Mouse (Mus musculus) T-helper 1 cell (primary cell): ENCODE measurements around the gene Ltb.

Experiments used
- in situ Hi-C: fragments of 300-600 bp; cut with MboI, MseI; formaldehyde crosslinking; loops from one replicate; pipeline ENCODE4 v1.15.1; 2025; ENCODE audit warnings: high pct_unique_total_duplicates

Ltb gene

DNA sequence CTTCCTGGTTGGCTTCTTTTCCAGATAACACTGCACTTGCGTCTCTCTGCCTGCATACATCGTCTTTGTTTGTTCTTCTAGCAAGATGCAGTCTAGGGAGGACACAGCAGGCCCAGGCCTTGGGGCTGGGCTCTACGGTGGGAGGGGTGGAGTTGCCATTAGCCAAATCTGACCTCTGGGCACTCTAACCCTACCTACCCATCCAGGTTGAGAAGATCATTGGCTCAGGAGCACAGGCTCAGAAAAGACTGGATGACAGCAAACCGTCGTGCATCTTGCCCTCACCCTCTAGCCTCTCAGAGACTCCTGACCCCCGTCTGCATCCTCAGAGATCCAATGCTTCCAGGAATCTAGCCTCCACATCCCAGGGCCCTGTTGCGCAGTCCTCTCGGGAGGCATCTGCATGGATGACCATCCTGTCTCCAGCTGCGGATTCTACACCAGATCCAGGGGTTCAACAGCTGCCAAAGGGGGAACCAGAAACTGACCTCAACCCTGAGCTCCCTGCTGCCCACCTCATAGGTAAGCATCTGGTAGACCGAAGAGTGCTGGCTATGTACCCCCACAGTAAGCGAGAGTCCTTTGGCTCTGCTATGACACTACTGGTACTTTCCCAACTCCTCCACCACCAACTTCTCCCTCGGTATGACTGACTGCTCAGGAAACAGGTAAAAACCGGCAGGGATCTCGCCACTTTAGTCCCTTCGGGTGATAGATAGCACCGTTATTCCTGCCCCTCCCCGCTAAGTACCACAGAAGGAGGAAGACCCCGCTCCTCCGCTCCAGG is 798 bp downstream of the Ltb start:
- in situ Hi-C loops, result no loop called here

DNA sequence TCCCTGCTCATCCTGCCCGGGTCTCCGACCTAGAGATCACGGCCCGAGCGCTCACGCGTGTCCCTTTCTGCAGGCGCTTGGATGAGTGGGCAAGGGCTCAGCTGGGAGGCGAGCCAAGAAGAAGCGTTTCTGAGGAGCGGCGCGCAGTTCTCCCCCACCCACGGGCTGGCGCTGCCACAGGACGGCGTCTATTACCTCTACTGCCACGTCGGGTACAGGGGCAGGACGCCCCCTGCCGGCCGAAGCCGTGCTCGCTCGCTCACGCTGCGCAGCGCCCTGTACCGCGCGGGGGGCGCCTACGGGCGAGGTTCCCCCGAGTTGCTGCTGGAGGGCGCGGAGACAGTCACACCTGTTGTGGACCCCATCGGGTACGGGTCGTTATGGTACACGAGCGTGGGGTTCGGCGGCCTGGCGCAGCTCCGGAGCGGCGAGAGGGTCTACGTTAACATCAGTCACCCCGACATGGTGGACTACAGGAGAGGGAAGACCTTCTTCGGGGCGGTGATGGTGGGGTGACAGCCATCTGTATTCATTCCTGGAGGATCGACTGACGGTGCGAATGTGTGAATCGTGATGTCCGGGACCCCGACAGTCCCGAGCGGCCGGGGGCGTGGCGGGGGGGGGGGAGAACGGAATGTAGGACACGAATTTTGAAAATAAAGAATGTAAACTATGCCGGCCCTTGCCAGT is 1.5 kb downstream of the Ltb start:
- in situ Hi-C loops, result no loop called here

DNA sequence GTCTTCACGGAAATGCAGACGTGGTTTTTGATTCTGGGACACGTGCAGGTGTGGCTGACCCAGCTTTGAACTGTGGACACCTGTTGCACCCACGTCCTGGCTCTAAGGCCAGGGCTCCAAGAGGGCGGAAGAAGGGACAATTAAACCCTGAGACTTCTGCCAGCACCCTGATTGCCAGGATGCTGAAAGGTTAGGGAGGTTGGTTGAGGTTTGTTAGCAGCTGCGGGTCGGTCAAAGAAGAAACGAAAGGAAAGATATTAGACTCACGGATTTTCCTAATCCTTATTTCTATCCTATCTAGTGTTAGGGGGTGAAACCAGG is 2.0 kb downstream of the Ltb start:
- in situ Hi-C loops, result no loop called here

DNA sequence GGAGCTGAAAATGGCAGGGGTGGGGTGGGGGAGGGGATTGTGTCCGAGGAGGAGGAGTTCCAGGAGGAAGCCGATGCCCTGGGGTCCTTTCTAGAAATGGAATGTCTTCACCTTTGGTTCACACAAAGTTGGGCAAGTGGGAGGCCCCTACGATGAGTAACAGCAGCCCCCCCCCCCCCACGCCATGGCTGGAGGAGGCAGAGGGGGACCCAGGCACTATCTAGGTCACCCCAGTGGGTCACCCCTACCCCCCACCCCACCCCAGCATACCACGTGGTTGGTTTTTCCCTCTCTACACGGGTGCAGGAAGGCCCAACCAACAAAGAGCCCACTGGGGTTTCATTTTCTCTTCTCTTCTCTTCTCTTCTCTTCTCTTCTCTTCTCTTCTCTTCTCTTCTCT is 2.9 kb downstream of the Ltb start:
- in situ Hi-C loops, result no loop called here

- in situ Hi-C loops, result no loop called here
These were observed 3.8 kb downstream of the Ltb start for GRCm38 (mm10) chr17:35198029-35198428.

DNA sequence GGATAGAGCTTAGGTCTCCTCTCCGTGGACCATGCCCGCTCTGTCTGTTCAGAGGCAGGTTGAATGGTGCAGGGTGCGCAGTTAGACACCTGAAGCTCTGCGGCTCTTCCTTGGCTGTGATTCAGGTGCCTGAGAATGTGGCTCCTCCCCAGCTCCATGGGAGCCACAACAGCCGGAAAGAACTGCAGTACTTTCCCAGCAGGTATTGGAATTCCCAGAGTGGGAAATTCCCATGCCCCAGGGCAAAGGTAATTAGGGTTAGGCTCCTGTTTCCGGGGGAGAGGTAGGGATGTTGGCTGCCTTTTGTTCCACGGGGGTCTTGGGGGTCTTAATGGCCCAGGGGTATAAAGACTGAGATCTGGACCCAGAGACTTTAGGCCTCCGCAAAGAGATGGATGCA is 4.7 kb downstream of the Ltb start:
- in situ Hi-C loops, result no loop called here

DNA sequence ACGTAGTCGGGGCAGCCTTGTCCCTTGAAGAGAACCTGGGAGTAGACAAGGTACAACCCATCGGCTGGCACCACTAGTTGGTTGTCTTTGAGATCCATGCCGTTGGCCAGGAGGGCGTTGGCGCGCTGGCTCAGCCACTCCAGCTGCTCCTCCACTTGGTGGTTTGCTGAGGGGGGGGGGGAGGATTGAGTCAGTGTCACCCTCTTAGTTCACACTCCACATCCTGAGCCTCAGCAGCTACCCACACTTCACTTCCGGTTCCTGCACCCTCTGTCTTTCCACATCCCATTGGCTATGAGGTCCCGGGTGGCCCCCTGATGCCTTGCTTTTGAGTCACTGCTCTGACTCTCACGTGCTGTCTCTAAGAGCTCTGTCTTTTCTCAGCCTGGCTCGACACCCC is 6.2 kb downstream of the Ltb start:
- in situ Hi-C loops, result no loop called here

DNA sequence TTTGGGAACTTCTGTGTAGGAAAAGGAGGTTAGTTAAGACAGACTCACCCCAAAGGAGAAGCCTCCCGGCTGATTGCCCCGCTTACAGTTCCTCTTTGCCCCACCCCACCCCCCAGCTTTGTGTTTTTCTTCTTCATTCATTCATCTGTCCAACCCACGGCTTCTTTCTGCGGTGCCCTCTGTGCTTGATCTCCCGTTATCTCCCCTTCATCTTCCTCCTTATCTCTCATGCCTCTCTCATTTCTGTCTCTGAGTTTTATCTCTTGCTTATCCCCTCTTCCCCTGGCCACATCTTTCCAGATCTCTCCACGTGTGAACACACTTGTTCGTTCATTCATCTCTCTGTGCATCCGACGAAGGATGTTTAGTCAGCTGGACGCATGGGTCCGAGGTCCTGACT is 6.9 kb downstream of the Ltb start:
- in situ Hi-C loops, result no loop called here

GRCm38 (mm10) chr17:35201787-35202186 is 7.5 kb downstream of the Ltb start, which contains the start of gene Tnf:
Tnf (minus strand) TSS chr17:35202007.
- in situ Hi-C loops, result no loop called here

DNA sequence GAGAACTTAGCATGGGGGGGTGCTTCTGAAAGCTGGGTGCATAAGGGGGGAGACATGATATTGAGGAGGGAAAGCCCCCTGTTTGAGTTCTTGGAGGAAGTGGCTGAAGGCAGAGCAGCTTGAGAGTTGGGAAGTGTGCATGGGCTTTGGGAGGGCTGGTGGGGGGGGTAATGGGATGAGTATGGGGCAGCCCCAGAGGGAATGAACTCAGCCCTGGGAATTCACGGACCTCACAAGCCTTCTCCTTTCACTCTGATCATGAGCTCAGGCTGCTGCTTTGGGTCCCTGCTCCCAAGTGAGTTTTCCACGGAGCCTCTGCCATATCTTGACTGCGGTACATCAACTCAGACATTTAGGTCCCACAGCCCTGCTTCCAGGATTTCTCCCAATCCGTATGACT is 8.2 kb downstream of the Ltb start:
- in situ Hi-C loops, result no loop called here

DNA sequence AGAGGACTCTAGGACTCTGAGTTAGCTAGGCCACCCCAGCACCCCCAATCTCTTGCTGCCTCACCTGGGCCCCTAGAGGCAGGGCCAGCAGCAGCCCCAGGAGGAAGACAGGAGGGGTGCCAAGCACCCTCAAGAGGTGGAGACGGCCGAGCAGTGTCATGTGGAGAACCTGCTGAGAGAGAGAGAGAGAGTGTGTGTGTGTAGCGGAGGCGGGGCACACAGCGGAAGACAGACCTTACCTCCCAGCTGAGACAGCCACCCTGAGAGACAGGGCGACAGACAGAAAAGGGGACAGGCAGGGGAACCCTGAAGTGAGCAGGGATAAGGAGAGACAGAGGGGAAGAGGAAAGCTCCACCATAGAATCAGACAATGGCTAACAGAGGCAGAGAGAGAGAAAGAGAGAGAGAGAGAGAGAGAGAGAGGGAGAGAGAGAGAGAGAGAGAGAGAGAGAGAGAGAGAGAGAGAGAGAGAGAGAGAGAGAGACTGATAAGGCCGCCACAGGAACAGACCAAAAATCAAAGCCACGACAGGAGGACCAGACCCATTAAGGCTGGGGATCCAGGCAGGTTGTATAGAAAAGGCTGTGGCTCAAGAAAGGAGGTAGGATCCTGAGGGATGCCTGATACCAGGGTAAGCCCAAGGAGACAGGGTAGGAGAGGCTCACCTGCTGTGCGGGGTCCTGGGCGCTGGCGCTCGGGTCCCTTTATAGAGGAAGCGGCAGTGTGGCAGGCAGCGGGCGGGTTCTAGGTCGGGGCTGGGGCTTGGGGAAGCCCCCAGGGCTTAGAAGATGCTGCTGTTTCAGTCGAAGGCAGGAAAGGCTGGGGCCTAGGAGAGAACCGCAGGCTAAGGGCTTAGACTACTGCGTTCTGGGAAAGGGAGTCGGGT is 10.5 kb downstream of the Ltb start, which contains the start of gene Lta:
TSS of gene Lta (minus strand) at position 858 of the 886 bp plus-strand sequence.
- in situ Hi-C loops, result no loop called here

GRCm38 (mm10) chr17:35205380-35205769 is 11.1 kb downstream of the Ltb start:
- in situ Hi-C loops, result no loop called here

DNA sequence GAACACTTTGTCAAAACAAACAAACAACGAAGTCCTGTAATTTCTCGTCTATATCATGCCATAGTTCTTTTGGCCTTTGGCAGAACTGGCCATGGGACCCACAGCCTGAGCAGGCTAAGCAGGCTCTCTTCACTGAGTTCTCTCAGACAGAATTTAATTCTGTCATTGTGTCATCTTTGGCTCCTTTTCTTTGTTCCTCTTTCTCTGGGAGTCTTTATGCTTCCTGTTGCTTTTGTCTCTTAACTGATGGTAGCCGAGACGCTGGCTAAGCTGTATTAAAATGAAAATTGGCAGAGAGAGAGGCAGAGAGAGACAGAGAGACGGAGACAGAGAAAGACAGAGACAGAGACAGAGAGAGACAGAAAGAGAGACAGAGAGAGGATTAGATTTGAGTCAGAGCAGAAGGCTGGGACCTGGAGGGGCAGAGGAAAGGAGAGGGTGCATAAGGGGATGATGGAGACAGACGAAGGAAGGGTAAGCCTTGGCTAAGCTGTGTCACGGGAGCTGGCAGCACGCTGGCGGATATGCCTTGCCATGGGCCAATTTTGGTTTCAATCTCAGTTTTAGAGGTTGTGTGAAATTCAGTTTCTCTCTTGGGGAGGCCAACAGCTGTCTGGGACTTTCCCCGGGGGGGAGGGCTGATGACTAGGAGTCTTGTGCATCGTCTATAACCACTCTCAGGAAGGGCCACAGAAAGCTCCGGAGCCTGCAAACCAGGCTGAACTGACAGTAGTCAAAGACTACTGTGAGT is 15.7 kb downstream of the Ltb start:
- in situ Hi-C loops, result no loop called here

DNA sequence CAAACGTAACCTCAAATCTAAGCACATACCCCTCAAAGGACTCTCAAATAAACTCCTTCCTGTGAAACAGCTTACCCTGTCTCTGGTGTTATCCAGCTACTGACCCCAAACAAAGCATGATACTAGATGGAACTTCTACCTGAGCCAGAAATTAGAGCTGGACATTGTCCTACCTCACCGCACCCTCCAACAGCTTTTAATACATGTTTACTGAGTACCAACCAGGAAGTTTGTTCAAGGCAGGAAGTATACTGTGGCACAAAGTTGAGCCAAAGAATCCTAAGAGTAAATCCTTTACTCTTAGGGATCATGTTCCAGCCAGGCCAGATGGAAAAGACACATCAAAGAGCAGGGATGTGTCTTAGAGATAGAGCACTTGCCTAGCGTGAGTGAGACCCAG is 16.4 kb downstream of the Ltb start:
- in situ Hi-C loops, result no loop called here

- in situ Hi-C loops, result no loop called here
These were observed 18.8 kb downstream of the Ltb start for GRCm38 (mm10) chr17:35213071-35213470.

GRCm38 (mm10) chr17:35218516-35219193 is 24.4 kb downstream of the Ltb start:
- in situ Hi-C loops, result no loop called here

DNA sequence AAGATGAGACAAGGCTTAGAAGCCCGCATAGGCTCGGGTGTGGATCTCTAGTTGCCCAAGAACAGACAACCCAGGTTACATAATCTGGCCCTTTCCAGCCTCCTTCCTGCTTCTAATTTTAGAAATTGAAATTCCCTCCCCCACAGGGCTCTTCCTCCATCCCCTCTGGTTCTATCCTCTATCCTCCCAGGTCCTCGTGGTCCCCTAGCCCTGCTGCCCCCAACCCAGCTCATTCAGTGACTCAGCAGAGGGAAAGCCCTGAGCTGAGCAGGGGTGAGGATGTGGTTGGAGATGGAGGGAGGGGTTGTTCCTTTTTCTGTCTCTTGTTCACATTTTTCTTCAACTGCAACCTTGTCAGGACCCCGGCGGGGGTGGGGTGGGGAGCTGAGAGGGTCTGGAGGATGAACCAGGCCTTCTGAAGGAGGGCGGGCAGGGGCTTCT is 25.4 kb downstream of the Ltb start:
- in situ Hi-C loops, result no loop called here

GRCm38 (mm10) chr17:35220156-35220952 is 26.1 kb downstream of the Ltb start, which contains the start of gene Gm16181:
Gm16181 (plus strand) TSS chr17:35220834.
- in situ Hi-C loops, result no loop called here

DNA sequence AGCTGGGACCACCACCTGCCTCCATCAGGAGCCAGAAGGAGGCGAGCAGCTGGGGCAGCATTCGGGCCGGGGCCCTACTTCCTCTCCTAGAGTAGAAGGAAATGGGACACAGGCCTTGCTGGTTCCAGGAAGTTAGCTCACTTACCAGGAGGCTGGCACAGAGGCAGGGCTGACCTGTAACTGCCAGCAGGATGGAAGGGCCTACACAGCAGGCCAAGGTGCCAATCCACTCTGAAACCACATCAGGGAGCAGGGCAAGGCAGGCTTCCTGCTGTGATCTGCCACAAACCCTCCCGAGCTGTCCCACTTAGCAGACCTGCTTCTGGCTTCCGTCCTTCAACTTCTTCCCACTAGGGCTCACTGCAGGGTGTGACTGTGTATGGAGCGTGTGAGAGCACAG is 28.1 kb downstream of the Ltb start:
- in situ Hi-C loops, result no loop called here

DNA sequence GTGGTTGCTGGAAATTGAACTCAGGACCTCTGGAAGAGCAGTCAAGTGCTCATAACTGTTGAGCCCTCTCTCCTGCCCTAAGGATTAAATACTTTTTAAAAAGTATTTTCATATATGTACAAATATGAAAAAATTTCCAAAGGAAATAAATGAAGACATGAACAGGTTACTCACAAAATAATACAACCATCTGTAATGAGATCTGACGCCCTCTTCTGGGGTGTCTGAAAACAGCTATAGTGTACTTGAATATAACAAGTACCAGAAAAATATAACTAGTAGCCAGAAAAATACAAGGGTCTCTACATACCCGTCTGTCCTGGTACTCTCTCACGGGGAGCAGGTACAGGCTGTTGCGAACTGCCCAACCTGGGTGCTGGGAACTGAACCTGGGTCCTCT is 30.4 kb downstream of the Ltb start:
- in situ Hi-C loops, result no loop called here
